Mouse (Mus musculus) thymus, postnatal 14 days (tissue): ENCODE results near the gene Rad9a.

Source experiments
- DNase-seq: peaks from one replicate; pipeline ENCODE4 v3.0.0; 2021

The Rad9a gene

GRCm38 (mm10) chr19:4192251-4192985 is 9.0 kb downstream of the Rad9a start:
- DNase-seq: no peak

- peak; percentile 99 for DNase-seq
These were observed 9.8 kb downstream of the Rad9a start, which contains the start of gene Ppp1ca for GRCm38 (mm10) chr19:4191528-4192250. Gene Ppp1ca, plus strand, starts transcription at chr19:4192065.

DNA sequence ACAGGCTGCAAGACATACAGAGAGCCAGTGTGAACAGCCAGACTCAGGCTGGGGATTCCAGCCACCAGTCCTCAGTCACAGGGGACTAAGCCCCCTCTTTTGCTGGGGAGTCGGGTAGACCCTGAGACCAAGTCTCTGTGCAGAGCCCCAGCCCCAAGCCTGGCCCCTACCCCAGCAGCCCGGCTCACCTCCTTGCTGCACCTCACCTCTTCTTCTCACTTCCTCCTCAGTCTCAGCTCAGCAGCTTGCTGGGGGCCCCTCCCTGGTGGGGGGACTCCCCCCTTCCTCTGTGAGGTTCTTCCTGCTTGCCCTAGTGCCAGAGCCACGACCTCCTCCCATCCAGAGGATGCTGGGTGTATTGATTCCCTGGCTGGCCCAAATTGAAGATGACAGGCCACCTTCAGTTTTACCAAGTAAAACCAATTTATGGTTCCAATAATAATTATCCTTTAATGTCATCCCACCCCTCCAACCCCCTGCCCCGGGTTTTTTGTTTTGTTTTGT is 10.6 kb downstream of the Rad9a start, which contains the start of gene Tbc1d10c:
Gene Tbc1d10c, minus strand, starts transcription at position 454 of the 504 bp plus-strand sequence.
- DNase-seq: peak; percentile 94

- DNase-seq: peak; percentile 61
These were observed 12.3 kb downstream of the Rad9a start for GRCm38 (mm10) chr19:4189051-4189620.

GRCm38 (mm10) chr19:4187303-4187702 is 14.2 kb downstream of the Rad9a start:
- DNase-seq: no peak

- peak; percentile 90 for DNase-seq
These were observed 16.2 kb downstream of the Rad9a start for GRCm38 (mm10) chr19:4184976-4185975.

DNA sequence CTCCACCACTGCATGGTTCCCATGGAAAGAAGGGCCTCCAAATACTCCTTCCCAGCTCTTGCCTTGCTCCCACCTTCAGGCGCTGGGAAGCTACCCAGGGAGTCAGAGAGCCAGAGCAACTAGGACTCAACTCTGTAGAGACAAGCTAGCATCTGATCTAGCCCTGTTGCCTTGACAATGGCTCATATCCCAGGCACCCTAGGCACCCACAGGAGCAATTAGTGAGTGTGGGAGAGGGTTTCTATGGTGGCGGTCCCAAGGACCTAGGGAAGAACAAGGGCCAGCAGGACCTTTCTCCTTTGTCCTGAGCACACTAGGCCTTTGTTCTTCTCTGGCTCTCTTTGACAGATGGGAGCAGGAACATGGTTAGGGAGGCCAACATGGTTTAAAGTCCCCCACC is 17.8 kb downstream of the Rad9a start:
- no peak for DNase-seq

- peak; percentile 56 for DNase-seq
These were observed 19.6 kb downstream of the Rad9a start for GRCm38 (mm10) chr19:4181892-4182291.

- no peak for DNase-seq
These were observed 21.1 kb downstream of the Rad9a start for GRCm38 (mm10) chr19:4180411-4180810.

DNA sequence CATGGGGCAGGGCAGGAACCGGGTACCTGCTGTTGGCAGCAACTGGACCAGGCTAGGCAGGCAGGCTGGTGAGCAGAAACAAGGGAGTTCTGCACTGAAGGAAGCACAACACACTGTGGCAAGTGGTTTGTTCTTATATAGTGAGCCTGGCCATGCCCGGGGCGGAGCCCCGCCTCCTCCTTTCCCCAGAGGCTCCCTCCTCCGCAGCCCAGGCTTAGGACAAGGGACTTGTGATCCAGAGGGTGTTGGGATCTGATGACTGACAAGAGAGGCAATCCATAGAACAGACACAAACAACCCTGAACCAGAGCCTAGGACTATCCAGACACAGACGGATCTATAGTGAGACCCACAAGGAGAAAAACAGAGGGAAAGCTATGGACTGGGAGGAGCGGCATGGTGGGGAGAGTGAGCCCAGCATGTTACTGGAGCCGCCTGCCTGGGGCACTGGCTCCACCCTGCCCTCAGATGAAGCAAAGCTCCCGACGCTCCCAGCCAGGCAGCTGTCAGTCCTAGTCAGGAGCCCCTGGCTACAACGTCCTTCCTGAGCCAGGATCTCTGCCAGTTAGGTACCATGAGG is 26.0 kb downstream of the Rad9a start, which contains the start of gene Carns1:
Gene Carns1, minus strand, starts transcription at position 112 of the 580 bp plus-strand sequence.
- no peak for DNase-seq

DNA sequence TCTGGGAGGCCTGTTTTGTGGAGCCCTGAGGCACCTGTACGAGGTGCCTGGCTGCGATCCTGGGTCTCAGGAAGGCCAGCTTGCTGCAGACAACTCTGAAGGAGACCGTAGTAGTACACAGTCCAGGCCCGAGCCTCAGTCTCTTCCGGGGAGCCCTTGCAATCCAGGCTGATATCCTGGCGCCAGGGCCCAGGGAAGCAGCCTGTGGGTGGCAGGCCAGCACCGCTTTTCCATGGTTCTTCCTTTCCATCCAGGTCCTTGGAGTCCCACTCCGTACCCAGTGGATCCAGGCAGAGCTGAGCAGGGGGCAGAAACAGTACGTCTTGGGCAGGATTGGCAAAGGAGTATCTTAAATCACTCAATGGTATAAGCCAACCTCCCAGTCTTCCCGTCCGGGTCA is 28.5 kb downstream of the Rad9a start:
- no peak for DNase-seq

DNA sequence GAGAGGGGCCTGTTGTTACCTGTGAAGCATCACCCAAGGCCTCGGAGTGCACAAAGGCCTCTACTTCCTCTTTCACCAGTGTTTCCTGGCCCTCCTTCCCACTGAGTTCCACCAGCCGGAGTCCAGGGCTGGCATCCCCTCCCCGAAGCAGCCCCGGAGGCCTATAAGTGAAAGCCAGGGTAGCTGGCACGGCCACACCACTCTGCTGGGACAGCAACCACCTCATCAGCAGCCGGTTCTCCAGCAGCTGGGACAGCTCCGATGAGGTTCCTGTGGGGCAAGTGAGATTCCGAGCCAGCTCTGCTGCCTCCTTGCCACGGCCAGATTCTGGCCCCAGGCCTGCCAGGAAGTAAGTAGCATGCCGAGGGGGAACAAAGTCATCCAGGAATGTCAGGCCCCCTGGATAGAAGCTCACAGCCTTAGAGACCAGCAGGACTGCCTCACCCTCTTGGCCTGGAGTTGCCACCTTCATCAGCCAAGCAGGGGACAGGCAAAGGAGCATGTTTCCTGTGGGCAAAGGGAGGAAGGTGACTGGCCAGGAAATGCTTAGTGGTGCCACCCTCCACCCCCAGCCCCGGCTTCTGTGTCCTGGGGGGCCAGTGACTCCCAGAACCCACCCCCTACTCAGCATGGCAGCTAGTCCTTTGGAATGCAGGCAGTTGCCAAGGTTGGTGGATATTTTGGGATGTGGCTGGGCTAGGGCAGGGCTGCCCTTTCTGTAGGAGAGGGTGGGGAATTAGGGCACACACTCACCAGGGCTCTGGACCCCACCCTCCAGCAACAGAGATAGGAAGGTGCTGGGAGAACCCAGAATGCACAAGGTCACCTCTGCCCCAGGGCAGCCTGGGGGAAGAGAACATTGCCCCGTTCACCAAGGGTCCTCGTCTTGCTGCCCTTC is 29.8 kb downstream of the Rad9a start:
- DNase-seq: peak; percentile 29

- peak; percentile 11 for DNase-seq
These were observed 30.6 kb downstream of the Rad9a start for GRCm38 (mm10) chr19:4170723-4171392.

- no peak for DNase-seq
These were observed 31.7 kb downstream of the Rad9a start for GRCm38 (mm10) chr19:4169810-4170209.

DNA sequence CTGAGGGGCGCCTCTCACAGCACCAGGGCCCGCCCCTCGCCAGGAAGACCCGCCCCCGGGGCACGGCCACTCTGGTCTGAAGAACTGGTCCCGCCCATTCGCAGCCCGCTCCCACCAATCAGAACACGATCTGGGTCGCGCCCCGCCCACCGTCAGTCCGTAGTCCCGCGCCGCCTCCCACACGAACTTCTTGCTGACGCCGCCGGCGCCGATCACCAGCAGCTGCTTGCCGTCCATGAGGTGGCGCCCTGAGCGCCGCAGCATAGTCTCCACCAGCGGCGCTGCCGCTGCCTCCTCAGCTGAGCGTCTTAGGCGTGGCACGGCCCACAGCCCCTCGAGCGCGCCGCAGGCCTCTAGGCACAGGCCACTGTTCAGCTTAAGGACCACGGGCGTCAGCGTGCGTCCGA is 32.1 kb downstream of the Rad9a start:
- DNase-seq: peak; percentile 100

DNA sequence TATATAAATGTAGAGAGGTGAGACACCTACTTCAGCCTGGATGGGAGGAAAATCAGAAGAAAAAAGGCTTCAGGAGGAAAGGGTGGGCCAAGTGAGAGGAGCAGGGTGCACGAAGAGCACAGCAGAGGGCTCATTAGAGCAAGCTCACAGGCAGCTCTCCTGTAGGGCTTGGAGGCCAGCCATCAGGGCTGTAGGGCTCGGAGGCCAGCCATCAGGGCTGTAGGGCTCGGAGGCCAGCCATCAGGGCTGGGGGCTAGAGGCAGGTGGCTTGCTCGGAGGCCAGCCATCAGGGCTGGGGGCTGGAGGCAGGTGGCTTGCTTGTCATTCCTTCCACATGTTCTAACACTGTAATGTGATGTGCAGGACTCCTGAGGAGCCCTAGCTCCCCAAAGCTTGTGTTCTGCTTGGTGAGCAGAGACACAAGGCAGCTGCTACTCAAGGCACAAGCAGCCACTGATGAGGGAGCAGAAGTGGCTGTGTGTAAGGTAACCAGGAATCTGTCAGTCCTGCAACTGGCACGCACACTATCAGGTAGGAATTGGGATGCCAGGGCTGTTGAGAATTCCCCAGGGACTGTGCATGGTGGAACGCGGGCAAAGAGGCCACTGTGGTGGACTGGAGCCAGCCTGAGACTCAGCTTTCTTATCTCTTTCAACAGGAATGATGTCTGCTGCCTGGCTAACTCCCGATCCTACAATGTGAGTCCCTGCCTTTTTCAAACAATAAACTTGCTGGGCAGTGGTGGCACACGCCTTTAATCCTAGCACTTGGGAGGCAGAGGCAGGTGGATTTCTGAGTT is 34.6 kb downstream of the Rad9a start:
- no peak for DNase-seq

- DNase-seq: no peak
These were observed 36.7 kb downstream of the Rad9a start for GRCm38 (mm10) chr19:4164721-4165120.

DNA sequence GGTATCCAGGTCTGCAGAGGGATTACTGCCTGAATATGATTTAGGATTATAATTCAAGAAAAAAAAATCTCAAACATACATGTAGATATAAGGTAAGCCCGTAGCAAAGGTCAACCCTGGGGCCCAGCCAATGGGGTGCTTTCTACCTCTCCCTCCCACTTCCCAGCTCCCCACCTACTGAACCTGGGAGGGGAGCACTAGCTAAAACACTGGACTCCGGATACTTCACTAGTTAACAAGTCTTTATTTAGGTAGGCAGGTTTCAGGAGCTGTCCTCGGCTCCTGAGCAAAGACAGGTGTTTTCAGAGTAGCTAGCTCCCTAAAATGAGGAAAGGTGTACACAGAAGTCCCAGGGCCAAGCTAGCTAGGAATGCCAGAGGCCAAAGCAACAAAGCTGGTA is 37.4 kb downstream of the Rad9a start:
- DNase-seq: no peak

DNA sequence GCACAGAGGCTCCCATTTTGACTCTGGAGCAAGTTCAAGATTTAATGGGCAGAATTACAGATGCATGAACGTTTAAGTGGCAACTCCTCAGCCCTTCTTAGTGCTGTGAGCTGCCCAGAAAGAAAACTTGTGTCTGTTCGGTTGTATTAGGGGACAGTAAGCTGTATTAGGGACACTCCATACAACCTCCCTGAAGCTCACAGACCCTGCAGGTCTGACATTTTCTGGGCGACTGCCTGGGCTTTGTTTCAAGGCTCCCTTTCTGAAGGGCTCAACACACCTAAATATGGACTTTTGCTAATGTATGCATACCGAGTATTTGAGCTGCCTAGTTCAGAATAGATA is 37.9 kb downstream of the Rad9a start:
- DNase-seq: no peak
